Mouse (Mus musculus) CH12F3 (cell line): ENCODE measurements around the gene Hcn4.

Experiments used
- in situ Hi-C: fragments of 300-500 bp; cut with MboI; formaldehyde crosslinking; loops from 2 replicates; pipeline ENCODE4 v1.14.3; 2020; ENCODE audit warnings: low sequenced_read_pairs

The Hcn4 gene

GRCm38 (mm10) chr9:58847008-58847407, 23.8 kb downstream of the Hcn4 start:
- in situ Hi-C loops = no loop called here

- in situ Hi-C loops = no loop called here
Observed at GRCm38 (mm10) chr9:58847676-58848075, 24.5 kb downstream of the Hcn4 start.

GRCm38 (mm10) chr9:58849576-58850315, 26.5 kb downstream of the Hcn4 start:
- in situ Hi-C loops = no loop called here

GRCm38 (mm10) chr9:58854931-58855330, 31.7 kb downstream of the Hcn4 start:
- in situ Hi-C loops = no loop called here

GRCm38 (mm10) chr9:58859080-58859635, 35.9 kb downstream of the Hcn4 start:
- in situ Hi-C loops = no loop called here

- in situ Hi-C loops = no loop called here
Observed at GRCm38 (mm10) chr9:58863826-58864225, 40.6 kb downstream of the Hcn4 start.

GRCm38 (mm10) chr9:58871141-58871540, 47.9 kb downstream of the Hcn4 start:
- in situ Hi-C loops = no loop called here

- in situ Hi-C loops = no loop called here
Observed at GRCm38 (mm10) chr9:58873541-58874324, 50.5 kb downstream of the Hcn4 start.

- in situ Hi-C loops = no loop called here
Observed at GRCm38 (mm10) chr9:58874354-58874753, 51.1 kb downstream of the Hcn4 start.

- in situ Hi-C loops = loop anchor here (25.0 kb wide), 1 partner anchor 338 kb away; no protein-coding TSS in a partner anchor
Observed at GRCm38 (mm10) chr9:58875439-58875838, 52.2 kb downstream of the Hcn4 start.

GRCm38 (mm10) chr9:58876946-58877625, 53.9 kb downstream of the Hcn4 start:
- in situ Hi-C loops = loop anchor here (25.0 kb wide), 1 partner anchor 340 kb away; no protein-coding TSS in a partner anchor

GRCm38 (mm10) chr9:58879836-58880235, 56.6 kb downstream of the Hcn4 start:
- in situ Hi-C loops = loop anchor here (25.0 kb wide), 1 partner anchor 343 kb away; no protein-coding TSS in a partner anchor

GRCm38 (mm10) chr9:58882686-58883085, 59.5 kb downstream of the Hcn4 start:
- in situ Hi-C loops = loop anchor here (25.0 kb wide), 1 partner anchor 345 kb away; no protein-coding TSS in a partner anchor

GRCm38 (mm10) chr9:58889782-58890448, 66.7 kb downstream of the Hcn4 start:
- in situ Hi-C loops = loop anchor here (25.0 kb wide), 1 partner anchor 353 kb away; no protein-coding TSS in a partner anchor

- in situ Hi-C loops = loop anchor here (25.0 kb wide), 1 partner anchor 354 kb away; no protein-coding TSS in a partner anchor
Observed at GRCm38 (mm10) chr9:58890893-58891292, 67.7 kb downstream of the Hcn4 start.

- in situ Hi-C loops = loop anchor here (25.0 kb wide), 1 partner anchor 355 kb away; no protein-coding TSS in a partner anchor
Observed at GRCm38 (mm10) chr9:58891840-58892640, 68.8 kb downstream of the Hcn4 start.

GRCm38 (mm10) chr9:58899602-58900001, 76.4 kb downstream of the Hcn4 start:
- in situ Hi-C loops = loop anchor here (25.0 kb wide), 1 partner anchor 362 kb away; no protein-coding TSS in a partner anchor

GRCm38 (mm10) chr9:58902869-58903585, 79.8 kb downstream of the Hcn4 start:
- in situ Hi-C loops = no loop called here
